Mouse (Mus musculus) inflammation-experienced regulatory T-cells, adult 6 months (primary cell): Measurements from ENCODE around the gene Abca8b. TPM values are rescaled to one million over a fixed set of nuclear protein-coding genes. Genes with fewer than 3 reads are reported as not detected.
"Not testable (repeated sequence)": the region's sequence is repeated elsewhere in the genome, so short reads cannot be mapped to it uniquely, and the experiment has no call there.

Experiments used
- ATAC-seq: one replicate; pipeline ENCODE4 v1.8.0; 2017
- polyA plus RNA-seq, 3 experiments: library from polyadenylated mRNA; unstranded; fragments of 100-300 nt; shearing (Covaris generic); gene quantifications; one replicate each; pipeline ENCODE4 v1.2.1; 2017

The Abca8b gene
- not detected for polyA plus RNA-seq

DNA sequence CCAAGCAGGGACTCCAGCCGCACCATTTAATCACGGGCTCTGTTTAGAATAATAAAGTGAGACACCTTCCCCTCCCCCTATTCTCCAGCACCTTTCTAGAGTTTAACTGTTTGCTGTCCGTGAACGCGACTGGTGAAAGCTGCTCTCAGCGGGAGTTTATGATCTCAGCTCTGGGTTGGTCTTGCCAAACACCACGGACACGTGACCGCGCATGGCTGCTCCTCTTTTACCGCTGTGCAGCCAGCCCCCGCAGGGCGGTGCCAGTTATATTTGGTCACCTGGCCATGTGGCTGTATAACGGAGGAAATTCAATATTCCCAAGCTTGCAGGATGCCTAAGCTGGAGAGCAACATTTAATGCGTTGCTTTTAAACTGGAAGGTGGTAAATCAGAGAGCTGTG, at the start of gene Abca8b:
Gene Abca8b, minus strand, starts transcription at position 222 of the 400 bp plus-strand sequence.
- ATAC-seq, result no peak

DNA sequence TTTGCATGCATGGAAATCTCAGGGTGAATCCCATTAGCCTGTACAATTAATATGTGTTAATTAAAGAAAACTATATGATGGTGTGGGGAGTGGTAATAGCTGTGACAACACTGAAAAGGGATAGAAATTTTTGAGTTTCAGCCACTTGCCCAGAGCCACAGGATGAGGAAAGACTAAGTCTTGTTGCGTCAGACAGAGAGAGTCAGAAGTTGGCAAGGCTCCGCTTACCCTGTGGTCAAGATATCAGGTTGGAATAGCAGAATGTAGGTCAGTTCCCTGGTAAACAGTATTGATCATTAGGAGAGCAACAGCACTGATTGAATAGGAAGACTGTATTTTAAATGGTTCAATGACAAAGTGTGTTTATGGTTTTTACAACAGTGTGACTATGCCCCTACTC, 42.1 kb upstream of the Abca8b start:
- no peak for ATAC-seq

DNA sequence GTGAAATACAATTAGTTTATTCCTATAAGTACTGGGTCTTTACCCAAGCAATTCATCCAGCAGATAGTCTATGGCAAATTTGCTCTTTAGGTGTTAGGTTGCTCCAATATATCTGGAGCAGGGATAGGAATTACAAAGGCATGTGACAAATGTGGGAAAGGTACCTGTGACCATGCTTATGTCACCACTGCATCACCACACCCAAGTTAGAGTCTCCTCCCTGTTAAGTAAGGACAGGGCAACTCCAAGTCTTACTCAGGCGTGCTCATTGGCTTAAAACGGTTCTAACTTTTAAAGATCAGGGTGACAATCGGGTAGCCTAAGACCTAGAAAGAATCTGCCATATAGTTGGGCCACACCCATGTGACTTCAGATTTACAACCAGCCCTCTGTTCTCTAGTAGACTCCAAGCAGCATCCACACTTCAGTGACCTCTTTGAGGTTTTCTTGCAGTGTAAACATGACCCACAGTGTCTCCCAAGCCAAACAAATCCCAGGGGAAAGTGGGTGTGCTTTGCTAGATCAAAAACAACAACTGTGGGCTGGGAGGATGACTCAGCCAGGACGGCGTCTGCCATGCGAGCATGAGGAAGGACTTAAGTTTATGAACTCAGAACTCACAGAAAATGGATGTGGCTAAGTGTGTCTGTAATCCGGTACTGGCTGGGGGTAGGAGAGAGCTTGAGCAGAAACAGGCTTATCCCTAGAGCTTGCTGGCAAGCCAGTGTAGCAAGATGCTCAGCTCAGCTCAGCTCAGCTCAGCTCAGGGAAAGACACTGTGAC, 33.5 kb upstream of the Abca8b start:
- no peak for ATAC-seq

DNA sequence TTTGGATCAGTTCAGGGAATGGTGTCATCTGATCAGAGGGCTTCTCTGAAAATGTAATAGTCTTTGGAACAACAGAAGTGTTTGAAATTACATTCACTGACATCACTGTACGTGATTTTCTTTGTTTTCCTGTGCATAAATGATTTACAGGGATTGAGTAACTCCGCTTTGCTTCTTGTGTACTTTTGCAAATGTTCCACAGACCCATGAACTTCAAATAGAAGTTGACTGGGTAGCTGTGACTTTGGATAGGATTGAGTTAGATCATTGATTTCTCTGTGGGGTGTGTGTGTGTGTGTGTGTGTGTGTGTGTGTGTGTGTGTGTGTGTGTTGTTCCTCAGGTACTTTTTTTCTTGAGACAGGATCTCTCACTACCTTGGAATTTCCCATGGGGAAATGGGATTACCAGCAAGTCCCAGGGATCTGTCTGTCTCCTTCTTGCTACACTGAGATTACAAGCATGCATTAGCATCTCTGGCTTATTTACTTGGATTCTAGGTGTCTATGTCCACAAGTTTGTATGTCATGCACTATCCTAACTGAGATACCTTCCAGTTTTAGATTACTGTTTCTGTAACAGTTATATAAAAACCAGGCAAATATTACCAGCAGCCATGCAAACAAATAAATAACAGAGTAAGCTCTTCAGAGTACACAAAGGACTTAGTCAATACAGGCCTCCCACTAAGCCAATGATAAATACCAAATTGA, 15.3 kb upstream of the Abca8b start:
- ATAC-seq, result no peak

DNA sequence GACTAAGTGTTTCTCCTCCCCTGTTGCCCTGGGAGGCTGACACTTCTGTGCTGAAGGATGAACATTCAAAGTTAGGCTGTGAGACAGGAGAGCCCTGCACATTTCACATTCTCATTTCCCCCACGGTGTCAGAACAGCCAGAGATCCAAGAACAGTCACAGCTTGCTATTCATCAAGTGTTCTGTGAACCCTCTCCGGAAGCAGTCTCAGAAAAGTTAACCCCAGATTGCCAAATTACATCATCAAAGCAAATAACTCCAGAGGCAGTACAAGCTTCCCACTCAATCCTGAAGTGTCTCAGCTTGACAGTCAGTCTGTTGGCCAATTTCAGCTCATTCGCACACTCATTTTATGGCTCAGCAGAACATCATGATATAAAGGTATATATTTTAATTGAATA, 632 bp downstream of the Abca8b start:
- no peak for ATAC-seq

DNA sequence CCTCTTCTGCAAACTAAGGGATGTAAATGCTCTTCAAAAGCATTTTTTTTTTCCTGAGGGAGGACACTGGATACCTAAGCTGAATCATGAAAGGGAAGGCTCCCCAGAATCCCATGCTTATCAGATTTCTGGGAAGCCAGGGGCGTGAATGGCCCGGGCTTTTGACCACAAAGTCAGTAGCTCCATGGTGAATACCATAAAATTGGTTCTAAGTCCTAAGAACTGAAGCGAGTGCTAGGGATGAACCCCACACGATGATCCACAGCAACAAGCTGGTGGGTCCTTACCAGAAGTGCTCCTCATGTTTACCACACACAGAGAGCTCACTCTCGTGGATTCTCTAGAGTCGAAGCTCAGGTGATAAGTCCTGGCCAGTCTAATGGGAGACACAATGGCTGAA, 1.6 kb downstream of the Abca8b start:
- no peak for ATAC-seq

DNA sequence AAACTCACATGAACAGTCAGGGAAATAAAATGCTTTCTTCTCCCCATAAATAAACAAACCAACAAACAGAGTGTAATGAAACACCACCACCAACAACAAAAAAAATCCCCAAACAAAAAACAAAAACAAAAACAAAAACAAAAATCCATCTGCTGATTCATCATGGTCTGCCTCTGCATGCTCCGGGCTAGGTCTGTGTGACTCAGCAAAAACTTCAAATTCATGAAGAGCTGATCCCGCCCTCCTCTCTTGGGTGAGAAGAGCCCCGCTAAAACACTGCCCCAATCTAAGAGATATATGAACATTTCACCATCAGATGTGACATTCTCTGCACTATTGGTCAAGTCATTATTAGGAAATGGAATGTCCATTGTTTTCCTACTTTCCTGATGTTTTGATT, 4.4 kb downstream of the Abca8b start:
- no peak for ATAC-seq

DNA sequence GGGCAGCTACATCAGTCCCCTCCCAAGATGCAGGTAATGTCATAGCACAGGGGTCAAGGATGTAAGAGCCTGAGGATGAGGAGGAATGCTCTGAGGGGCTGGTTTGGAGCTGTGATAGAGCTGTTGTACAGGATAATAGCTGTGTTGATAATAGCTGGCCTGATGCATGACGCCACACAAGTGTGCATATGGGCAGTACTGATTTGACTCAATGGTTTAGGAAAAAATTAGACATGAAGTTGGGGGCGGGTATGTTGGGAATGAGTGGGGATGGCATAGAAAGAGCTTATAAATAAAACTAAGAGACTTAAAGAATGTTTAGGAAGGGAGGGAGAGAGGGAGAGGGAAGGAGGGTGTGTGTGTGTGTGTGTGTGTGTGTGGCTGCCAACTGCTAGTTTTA, 5.4 kb downstream of the Abca8b start:
- no peak for ATAC-seq

DNA sequence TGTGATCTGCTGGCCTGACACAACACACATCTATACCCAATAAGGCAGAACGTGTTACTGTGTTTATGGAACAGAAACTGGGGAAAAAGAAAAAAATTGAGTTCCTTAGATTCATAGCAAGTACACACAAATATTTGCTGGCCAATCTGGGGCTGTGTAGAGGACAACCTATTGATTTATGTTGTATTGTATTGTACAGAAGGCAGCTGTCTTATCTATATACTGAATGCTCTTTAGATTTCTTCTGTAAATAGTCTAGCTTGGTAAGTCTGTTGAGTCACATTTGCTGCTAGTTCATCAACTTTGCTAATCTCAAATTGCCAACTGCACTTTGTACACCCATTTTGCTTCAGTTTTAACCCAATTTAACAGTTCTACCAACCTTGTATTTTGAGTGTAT, 7.5 kb downstream of the Abca8b start:
- ATAC-seq, result no peak

DNA sequence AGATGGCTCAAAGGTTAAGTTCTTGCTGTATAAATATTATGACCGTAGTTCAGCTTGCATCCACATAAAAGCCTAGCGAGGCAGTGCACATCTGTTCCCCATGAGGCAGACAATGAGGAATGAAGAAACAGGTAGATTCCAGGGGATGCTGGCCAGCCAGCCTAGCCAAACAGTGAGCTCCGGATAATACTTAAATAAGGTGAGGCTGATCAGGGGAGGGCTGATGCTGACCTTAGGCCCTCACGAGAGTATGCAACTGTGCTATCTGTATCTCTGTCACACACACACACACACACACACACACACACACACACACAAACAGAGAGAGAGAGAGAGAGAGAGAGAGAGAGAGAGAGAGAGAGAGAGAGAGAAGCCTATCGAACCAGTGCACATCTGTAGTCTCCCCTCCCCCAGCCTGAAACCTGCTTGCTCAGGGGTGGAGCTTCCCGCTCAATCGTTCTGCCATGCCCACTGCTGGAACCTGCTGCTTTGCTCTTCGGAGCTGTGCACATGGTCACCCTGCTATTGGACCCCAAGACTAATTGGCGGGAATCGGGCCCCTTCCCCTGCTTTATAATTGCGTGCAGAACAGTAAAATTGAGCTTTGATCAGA, 8.1 kb downstream of the Abca8b start:
- not testable (repeated sequence) for ATAC-seq

DNA sequence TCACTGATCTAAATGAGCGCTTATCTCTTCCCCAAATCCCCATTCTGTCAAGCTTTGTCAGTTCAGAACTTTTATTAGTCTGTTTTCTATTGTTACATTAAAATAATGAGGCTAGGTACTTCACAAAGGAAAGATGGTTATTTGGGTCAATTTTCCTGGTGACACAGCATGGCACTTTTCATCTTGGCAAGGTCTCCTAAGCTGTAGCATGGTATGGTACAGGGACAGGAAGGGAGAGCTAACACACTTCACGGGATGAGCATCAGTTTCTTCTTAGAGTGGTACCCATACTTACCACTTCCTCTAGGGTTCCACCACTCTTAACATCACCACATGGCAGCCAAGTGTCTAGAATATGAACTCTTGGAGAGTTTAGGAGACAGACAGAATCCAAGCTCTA, 13.8 kb downstream of the Abca8b start:
- no peak for ATAC-seq

DNA sequence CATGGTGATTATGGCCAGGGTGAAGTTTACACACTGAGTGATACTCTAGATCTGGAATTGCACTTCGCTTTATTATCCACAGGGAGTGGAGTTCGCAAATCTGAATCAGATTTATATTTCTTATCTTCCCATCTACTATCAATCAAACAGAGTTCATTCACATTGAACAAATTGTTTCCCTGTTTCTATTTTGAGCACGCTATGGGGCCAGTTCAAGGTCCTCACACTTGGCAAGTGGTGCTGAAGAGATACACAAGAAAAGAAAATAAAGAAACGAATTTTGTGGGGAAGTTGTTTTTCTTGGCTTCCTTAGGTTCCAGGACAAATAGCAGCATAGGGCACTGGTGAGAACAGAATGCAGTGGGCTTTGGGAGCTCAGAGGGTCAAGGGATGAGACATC, 25.1 kb downstream of the Abca8b start:
- no peak for ATAC-seq

DNA sequence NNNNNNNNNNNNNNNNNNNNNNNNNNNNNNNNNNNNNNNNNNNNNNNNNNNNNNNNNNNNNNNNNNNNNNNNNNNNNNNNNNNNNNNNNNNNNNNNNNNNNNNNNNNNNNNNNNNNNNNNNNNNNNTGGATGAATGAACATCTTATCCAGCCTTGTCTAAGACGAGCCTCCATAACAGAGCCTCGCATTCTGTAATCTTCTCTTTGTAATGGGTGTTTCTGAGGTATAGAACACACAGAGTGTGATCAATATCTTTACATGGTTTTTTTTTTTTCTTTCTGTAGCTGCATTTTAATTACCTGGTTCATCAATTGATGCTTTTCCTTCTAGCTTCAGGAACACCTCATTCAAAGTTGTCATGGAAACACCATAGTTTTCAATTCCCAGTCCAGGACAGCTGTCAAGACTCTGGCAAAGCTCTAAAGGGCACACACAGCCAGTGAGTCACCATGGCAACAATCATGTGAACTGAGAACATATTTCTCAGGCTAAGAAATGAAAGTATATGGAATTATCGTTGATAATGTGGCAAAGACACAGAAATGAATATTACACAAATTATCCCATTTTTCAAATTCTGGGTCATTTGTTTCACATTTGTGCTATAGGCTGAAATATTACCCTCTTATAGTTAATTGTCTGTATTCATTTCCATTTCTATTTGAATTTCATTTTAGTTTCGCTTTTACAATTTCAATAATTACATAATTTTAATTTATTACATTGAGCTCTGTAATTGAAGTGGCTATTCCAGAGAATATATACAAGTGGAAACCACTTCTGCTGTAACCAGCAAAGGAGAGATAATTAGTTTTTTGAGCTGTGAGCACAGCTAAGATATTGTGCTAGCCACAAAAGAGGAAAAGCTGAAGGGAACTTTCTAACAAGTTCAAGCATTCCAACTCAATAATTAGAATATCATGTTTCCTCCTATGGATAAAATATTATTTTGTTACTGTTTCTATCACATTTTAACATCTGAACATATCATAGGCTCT, 33.9 kb downstream of the Abca8b start:
- no peak for ATAC-seq

DNA sequence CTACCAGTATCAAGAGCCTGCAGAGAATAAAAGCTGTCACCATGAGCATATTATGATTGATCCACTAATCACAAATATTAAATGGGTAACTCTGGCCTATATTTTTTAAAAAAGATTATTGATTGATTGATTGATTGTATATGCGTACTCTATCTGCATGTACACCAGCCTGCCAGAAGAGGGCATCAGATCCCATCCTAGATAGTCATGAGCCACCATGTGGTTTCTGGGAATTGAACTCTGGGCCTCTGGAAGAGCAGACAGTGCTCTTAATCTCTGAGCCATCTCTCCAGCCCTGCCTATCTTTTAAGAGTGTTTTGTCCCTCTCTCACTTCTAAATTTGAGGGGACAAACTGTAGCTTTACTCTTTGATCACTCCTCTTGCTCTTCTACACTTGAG, 40.5 kb downstream of the Abca8b start:
- ATAC-seq, result no peak

DNA sequence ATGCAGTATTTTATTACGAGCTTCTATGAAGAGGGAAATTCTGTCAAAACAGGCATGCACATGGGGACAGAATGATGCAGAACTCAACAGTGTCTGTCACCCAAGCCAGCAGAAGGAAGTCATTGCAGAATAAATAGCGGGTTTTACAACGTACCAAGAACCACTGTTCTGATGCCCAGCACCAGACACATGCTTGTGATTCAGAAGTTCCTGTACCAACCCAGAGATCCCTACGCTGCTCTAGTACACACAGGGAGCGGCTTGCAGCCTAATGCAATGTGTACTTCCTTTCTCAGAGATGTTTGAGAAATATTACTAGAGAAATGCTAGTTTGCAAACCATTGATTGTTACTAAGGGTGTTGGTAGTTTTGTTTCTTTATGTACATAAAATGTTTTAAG, 58.7 kb downstream of the Abca8b start:
- no peak for ATAC-seq

DNA sequence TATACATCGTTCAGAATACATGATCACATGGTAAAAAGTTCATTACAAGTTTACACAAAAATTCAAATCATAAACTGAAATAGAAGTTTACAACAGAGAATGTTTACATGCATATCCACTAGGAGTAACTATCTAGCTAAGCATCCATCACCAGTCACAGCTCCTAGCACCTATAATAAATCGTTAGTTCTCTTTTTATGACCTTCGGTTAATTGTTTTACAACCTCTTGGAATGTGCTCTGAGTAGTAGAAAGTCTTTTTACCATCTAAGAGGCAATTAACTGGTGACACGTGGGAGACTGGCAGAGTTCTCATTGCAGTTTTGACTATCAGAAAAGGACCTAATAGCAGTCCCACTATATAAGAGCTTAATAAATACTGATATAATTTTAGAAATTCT, 62.4 kb downstream of the Abca8b start:
- ATAC-seq, result not testable (repeated sequence)

DNA sequence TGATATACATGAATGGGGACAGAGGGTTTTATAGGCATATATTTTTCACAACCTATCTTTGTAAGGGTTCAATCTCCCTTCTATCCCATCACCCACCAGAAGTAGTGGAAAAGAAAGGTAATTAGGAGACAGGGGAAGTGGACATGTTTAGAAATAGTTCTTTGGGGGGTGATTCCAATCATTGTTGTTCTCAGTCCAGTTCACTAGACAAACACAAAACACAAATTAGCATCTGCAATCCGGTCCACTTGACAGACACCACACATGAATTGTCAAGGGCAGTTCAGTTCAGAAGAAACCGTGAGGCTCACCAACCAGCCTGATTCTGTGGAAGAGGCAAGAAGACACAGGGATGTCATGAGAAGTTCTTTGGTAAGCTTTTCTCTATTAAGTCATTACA, 67.2 kb downstream of the Abca8b start:
- ATAC-seq, result no peak

DNA sequence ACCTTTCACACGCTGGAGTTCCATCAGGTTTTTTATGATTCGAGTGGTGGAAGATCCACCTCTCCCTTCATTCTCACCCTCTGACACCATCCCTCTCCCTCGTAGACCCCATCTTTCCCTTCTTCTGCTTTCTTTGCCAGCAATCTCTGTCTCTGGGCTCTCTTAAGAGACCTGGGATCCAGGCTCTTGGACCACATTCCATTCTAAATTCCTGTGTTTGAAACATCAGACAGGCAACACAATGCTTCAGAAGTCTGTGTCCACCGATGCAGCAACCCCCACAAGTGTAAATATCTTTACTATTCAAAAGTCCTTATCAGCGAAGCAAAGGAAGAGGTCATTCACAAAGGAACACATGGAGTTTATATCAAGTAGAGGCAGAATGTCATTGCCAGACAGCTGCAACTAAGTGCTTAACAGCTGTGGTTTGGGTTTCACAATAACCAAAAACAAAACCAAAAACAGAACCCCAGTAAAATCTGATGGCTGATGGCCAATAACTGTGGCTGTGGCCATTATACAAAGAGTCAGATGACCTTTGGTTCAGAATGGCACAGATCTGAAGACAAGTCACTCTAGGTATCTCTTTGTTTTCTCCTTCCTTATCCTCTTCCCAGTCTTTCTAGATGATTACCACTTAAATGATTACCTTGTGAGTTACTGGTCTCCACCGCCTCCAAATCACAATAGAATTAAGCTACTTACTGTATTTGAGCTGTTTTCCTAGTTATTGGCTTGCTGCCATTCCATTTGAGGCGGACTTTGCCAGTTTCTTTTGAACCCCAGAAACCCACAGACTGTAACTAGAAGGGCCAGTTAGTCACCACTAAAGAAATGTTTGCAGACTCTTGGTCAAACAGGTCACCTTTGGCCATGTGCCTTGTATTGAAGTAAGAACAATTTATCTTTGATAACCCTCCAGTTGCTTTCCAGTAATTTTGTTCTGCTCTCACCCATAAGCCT, 68.6 kb downstream of the Abca8b start:
- no peak for ATAC-seq

DNA sequence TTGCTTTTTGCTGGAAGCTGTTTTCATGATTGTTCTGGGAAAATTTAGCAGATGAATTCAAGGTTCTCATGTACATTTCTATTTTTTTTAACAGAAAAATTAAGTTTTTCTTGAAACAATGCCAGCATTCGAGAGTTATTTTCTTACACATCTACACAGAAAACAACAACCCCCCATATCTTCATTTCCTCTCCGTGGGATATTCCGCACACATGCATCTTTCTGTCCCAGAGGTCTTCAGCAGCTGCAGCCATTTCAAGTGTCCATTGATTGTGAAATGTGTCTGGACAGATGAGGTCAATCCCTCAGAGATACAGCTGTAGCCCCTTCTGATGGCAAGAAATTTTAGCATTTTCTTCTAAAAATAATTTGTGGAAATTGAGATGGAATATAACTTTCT, 73.4 kb downstream of the Abca8b start:
- ATAC-seq, result no peak

DNA sequence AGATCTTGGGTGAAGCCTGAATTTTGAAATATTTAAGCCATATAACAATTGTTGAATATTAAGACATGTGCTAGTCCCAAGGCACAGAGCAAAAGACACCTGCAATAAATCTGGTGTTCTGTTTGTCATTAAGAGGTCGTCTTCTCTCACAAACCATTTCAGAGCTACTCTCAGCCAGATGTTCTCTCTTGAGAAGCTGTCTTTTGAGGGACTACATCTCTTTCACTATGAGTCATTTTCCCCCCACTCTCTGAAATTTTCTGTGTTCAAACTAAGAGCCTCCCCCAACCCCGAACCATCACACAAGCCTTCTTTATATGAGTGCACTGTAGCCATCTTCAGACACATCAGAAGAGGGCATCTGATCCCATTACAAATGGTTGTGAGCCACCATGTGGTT, 76.2 kb downstream of the Abca8b start:
- ATAC-seq, result no peak

DNA sequence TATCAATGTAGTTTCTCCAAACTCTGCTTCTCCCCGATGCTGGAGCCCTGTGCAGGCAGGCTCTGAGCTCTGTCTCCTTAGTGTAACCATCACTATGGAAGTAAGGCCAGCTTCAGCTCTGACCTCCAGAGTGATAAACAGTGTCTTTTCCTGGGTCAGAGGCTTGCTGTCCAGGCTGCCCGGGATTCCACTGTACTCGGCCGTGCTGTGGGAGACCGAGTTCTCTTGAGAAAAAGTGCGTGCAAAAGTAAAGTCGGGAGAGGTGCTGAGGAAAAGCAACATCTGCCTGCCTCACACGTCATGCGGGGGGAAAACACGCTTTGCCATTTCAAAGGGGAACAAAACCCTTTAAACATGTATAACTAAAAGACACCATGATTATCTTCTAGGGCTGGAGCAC, 79.0 kb downstream of the Abca8b start:
- no peak for ATAC-seq
